Mouse (Mus musculus) adrenal gland, adult 2 months (tissue): ENCODE results near the gene Cacng7. TPM values are rescaled to one million over a fixed set of nuclear protein-coding genes. Genes with fewer than 3 reads are reported as not detected.
A peak's percentile ranks its signal among the peaks of the same experiment; 100 is the strongest.

ENCODE experiments used
- DNase-seq: peaks from one replicate; pipeline ENCODE4 v3.0.0; 2021
- polyA plus RNA-seq: library from polyadenylated mRNA; depleted of rRNA; stranded (reverse); fragments of >200 nt; gene quantifications from 2 replicates; pipeline ENCODE4 v1.2.3, GENCODE M21; 2012
- total RNA-seq, 2 experiments: library from RNA; stranded (reverse); gene quantifications; 2 replicates each; pipeline ENCODE4 v1.2.3; 2021

Gene Cacng7
- total and polyA plus RNA-seq, 3 experiments: 9.1 to 14.2 (median 11.4) TPM

DNA sequence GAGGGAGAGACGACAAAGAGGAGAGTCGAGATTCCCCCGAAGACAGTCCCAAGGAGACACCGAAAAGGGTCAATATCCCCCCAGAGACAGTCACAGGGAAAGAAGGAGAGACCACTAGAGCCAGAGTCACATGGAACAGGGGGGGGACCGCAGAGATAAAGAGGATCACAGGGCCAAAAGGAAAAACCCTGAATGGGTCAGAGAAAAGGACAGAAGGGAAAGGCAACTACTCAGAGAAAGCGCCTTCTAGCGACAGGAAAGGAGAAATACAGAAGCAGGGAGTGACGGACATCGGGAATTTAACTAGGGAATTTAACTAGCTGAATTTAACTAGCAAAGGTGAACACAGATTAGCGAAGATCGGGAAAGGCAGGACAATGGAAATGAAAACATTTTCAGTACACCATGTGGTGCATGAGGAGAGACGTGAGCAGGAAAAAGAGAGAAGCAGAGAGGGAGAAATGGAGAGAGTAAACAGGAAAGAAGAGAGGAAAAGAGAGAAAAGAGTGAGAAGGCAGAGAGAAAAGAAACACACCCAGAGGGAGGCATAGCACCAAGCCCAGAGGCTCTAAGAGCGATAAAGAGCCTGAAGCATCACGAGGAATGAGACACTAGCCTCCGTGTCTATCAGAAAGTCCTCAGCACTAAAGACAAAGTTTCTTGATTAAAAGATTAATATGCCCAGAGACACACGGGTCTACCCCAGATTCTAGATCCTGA lies 30.0 kb upstream of the Cacng7 start:
- DNase-seq: no peak

GRCm38 (mm10) chr7:3303276-3303781 lies 29.4 kb upstream of the Cacng7 start:
- DNase-seq: no peak

- no peak for DNase-seq
These were observed 29.0 kb upstream of the Cacng7 start for GRCm38 (mm10) chr7:3303789-3304188.

- DNase-seq: no peak
These were observed 28.5 kb upstream of the Cacng7 start for GRCm38 (mm10) chr7:3304298-3304697.

GRCm38 (mm10) chr7:3306400-3306799 lies 26.4 kb upstream of the Cacng7 start:
- DNase-seq: no peak

- no peak for DNase-seq
These were observed 24.1 kb upstream of the Cacng7 start for GRCm38 (mm10) chr7:3308646-3309045.

DNA sequence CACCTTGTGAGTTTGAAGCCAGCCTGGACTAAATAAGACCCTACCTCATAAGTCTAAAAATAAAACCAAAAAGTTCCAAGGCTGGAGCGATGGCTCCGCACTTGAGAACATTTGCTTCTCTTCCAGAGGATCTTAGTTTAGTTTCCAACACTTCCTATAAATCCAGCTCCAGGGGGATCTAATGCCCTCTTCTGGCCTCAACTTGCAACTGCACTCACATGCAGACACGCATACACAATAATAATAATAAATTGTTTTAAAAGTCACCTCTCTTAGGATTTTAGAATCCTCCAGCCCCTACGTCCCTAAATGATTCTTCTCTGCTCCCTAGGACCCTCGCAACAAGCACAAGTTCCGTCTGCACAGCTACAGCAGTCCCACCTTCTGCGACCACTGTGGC lies 22.5 kb upstream of the Cacng7 start:
- DNase-seq: no peak

- DNase-seq: no peak
These were observed 19.2 kb upstream of the Cacng7 start for GRCm38 (mm10) chr7:3313571-3313970.

DNA sequence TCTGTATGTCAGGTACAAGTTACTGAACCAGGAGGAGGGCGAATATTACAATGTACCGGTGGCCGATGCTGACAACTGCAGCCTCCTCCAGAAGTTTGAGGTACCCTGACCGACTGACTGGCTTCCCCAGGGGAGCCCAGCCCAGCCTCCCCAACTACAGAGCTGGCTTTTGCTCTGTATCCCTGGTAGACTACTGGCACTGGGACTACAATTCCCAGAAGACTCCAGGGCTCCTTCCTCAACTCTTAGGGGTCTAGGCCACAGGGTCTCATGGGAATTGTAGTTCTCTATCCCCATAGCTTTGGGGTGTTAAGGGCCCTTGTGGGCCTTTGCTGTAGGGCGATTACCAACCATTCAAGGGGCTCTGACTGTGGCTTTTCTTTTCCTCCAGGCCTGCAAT lies 18.6 kb upstream of the Cacng7 start:
- DNase-seq: no peak

- DNase-seq: no peak
These were observed 15.1 kb upstream of the Cacng7 start for GRCm38 (mm10) chr7:3317704-3318103.

GRCm38 (mm10) chr7:3320856-3321255 lies 11.9 kb upstream of the Cacng7 start:
- no peak for DNase-seq

- no peak for DNase-seq
These were observed 8.9 kb upstream of the Cacng7 start for GRCm38 (mm10) chr7:3323826-3324225.

DNA sequence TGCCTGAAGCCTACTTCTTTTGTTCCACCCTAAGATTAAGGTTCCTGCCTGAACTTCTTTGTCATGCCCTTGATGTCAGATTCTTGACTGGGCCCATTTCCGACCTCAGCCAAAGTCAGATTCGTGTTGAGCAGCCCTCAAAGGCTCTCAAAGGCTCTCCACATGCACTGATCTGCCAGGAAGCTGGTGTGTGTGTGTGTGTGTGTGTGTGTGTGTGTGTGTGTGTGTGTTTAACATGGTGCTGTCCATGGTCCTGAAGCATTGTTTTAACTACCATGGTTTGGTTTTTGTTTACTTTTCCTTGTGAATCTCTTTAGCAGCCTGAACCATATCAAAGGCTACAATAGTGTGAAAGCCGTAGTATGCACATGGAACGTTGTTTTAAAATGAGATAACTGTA lies 4.8 kb upstream of the Cacng7 start:
- DNase-seq: no peak

- DNase-seq: peak; percentile 82
These were observed 2.8 kb upstream of the Cacng7 start for GRCm38 (mm10) chr7:3329776-3330546.

DNA sequence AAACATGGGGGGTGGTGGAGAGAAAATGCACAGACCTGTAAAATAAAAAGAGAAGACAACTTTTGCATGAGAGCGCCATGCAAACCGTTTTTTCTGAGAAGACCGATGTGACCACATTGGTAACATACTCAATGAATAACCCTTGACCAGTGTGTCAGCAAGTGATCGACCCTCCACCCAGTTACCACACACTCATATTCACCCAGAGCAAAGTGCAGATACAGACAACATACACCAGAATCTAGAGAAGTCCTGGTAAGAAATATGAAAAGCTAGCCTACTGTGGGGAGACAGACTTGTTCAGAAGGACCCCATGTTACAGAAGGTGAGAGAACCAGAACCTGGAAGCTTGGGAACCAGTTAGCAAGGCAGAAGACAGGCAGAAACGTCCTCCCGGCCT lies 1.6 kb upstream of the Cacng7 start:
- DNase-seq: no peak

DNA sequence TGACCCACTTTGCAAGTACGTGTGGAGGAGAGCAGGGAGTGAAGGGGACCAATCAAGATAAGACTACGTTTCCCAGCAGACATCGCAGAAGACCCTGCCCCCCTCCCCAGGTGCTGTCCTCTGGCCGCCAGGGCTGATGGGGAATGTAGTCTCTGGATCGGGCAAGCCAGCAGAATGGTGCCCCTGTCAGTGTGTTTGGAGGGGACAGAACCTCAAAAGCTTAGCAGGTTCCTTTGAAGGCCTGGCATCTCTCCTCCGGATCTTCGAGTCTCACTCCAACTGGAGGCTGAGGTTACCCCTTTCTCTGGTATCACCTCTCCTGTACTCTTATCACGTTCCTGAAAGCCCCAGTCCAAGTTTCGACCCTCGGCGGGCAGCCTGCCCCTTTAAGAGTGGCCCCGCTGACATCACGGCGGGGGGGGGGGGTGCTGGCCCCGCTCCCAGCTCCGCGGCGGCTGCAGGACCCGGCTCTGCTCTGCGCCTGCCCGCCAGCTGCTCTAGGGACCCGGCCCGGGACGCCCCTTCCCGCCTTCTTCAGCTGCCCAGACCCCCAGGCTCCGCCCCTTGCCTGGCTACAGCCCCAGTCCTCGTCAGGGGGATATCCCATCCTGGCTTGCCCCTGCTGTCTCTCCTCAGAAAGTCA lies 1.1 kb upstream of the Cacng7 start:
- peak; percentile 52 for DNase-seq

- DNase-seq: no peak
These were observed 535 bp upstream of the Cacng7 start for GRCm38 (mm10) chr7:3332224-3332615.

DNA sequence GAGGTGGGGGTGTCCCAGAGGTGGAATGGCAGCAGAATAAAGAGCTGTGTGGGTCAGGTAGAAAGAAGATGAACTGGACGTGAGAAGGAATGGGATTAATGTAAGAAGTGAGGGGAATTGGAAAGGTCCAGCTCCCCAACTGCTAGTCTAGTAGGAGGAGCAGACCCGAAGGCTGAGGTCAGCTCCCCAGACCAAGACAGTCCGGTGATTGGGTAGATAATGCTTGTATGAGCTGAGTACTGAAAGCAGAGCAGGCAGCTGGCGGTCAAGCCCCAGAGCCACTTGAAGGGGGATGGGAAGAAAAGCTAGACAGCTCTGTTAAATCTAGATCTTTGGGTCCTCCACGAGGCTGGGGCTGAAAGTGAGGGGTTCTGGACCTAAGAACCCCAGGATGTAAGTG lies 787 bp downstream of the Cacng7 start:
- DNase-seq: no peak

DNA sequence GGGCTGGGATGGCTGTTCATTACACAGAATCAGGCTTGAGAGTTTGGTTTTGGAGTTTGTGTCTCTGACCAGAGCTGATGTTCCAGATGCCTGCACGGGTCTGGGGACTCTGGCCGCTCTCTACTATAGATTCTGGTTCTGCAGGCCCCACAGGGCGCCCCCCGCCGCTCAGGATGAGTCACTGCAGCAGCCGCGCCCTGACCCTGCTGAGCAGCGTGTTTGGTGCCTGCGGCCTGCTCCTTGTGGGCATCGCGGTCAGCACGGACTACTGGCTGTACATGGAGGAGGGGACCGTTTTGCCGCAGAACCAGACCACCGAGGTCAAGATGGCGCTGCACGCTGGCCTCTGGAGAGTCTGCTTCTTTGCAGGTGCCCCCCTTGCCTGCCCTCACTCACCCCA lies 3.7 kb downstream of the Cacng7 start:
- DNase-seq: no peak

DNA sequence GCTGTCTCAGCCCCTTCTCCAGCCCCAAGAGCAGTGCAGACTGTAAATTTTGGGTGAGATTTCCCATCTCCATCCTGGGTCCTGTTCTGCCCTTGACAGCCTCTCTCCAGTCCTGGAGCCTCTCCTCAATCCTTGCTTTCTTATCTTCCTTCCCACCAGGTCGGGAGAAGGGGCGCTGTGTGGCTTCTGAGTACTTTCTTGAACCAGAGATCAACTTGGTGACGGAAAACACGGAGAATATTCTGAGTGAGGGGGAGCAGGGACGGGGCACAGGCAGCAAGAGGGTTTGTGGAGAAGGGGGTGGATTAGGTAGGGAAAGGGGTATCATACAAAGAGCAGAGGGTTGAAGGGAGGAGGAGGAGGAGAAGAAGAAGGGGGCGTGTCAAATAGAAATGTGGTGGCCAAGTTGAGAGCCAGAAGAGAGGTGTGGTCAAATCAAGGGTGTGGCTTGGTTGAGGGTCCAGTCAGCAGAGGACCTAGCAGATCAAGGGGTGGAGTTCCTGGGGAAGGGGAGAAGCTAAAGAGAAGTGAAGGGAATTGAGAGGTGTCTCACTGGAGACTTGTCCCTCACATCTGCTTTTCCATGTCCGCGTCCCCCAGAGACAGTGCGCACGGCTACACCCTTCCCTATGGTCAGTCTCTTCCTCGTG lies 5.7 kb downstream of the Cacng7 start:
- no peak for DNase-seq

DNA sequence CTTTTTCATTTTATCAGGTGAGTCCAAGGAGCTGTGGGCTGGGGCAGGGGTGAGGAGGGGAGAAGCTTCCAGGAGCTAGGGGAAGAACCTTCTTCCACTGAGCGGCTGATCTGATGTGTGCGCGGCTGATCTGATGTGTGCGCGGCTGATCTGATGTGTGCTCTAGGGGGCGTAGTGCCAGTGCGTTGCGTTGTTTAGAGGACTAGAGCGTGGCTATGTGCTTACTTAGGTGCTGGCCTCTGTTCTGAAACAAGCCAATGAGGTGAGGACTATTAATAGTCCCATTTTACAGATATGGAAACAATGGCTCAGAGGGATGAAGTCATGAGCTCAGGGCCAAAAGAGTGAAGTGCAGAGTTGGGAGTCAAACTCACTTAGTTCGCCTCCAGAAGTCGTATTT lies 6.3 kb downstream of the Cacng7 start:
- no peak for DNase-seq

GRCm38 (mm10) chr7:3343861-3344260 lies 11.1 kb downstream of the Cacng7 start:
- DNase-seq: no peak

DNA sequence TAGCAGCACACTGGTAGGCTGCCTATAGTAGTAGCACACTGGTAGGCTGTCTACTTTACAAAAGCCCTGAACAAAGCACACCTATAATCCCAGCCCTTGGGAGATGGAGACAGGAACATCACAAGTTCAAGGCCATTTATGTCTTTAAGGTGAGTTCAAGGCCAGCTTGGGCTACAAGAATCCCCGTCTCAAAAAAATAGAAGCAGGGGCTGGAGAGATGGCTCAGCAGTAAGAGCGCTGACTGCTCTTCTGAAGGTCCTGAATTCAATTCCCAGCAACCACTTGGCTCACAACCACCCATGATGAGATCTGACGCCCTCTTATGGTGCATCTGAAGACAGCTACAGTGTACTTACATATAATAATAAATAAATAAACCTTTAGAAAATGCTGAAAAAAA lies 12.5 kb downstream of the Cacng7 start:
- DNase-seq: no peak
